Mouse (Mus musculus): ENCODE measurements around the gene Haus6. TPM values are rescaled to one million over a fixed set of nuclear protein-coding genes. Genes with fewer than 3 reads are reported as not detected.

The Haus6 gene
- polyA plus RNA-seq, 1 experiment from 2014 or later = 25.5 TPM

GRCm38 (mm10) chr4:86533406-86534090, 78.3 kb downstream of the Haus6 start:
- peak overlapping the region; percentile 69 for H3K27ac ChIP-seq
- ATAC-seq (ENCODE audit: insufficient number of reproducible peaks, insufficient read depth, low FRiP score, low TSS enrichment, low read depth) = no peak
- H3K9me3 ChIP-seq = 0 out of 2 replicates have a peak, but pooled peaks cover 3% of the 10 kb centered on the region
- 40% methylated on average over 8 of the region's 8 CpGs for WGBS
- H3K9ac ChIP-seq (replicated peaks) = no peak overlapping the region
- H3K36me3 ChIP-seq = no peaks in the 10 kb centered on the region
- no peak overlapping the region for H3K4me2 ChIP-seq
- H3K4me1 ChIP-seq (replicated peaks) = peaks cover 22% of the 10 kb centered on the region
- H3K27me3 ChIP-seq = no peaks in the 10 kb centered on the region
- H3K4me3 ChIP-seq (replicated peaks) = no peak overlapping the region

GRCm38 (mm10) chr4:86529161-86529560, 82.7 kb downstream of the Haus6 start:
- H3K27ac ChIP-seq = 0 out of 2 replicates have a peak overlapping the region, but pooled peaks have one; percentile 37
- ATAC-seq (ENCODE audit: insufficient number of reproducible peaks, insufficient read depth, low FRiP score, low TSS enrichment, low read depth) = no peak

More at GRCm38 (mm10) chr4:86529161-86529560, 82.7 kb downstream of the Haus6 start:
- Histone ChIP-seq H3K9ac (replicated peaks) (no peak overlapping the region), H3K4me2 (no peak overlapping the region), H3K36me3 (no peaks in the 10 kb centered on the region), H3K27me3 (no peaks in the 10 kb centered on the region), H3K9me3 (no peaks in the 10 kb centered on the region), H3K4me3 (replicated peaks) (no peak overlapping the region), H3K4me1 (replicated peaks) (peaks cover 57% of the 10 kb centered on the region)
- WGBS = 53% methylated on average over 6 of the region's 6 CpGs

Other genes starting within 250 kb of the Haus6 start
- 0.15 and 0.28 TPM in 2 replicates for gene Saxo1, start 53.7 kb downstream of the Haus6 start, polyA plus RNA-seq (2016; fragmentation: Nextera tagmentation; extraction: Ambion mirVana)
- 66.2 and 70.8 TPM in 2 replicates for gene Rraga, start 36.4 kb downstream of the Haus6 start, polyA plus RNA-seq (2016; fragmentation: Nextera tagmentation; extraction: Ambion mirVana)
- 79.0 and 83.0 TPM in 2 replicates for gene Plin2, start 58.0 kb upstream of the Haus6 start, polyA plus RNA-seq (2016; fragmentation: Nextera tagmentation; extraction: Ambion mirVana)
- 9.3 and 9.9 TPM in 2 replicates for gene Dennd4c, start 136.5 kb upstream of the Haus6 start, polyA plus RNA-seq (2016; fragmentation: Nextera tagmentation; extraction: Ambion mirVana)
- gene Rps6, start 245.4 kb upstream of the Haus6 start, polyA plus RNA-seq (2016; fragmentation: Nextera tagmentation; extraction: Ambion mirVana) = 686 and 699 TPM in 2 replicates

Data from limb, embryonic 12.5 days (tissue).